Mouse (Mus musculus) C2C12 (cell line): ENCODE measurements around the gene Adrb1. TPM values are rescaled to one million over a fixed set of nuclear protein-coding genes. Genes with fewer than 3 reads are reported as not detected.
"Not testable (repeated sequence)": the region's sequence is repeated elsewhere in the genome, so short reads cannot be mapped to it uniquely, and the experiment has no call there.

Experiments
- H3K27me3 ChIP-seq: one replicate; pipeline ENCODE4 v1.6.1; 2011; ENCODE audit not compliant: control insufficient read depth, insufficient read depth, insufficient read length
- H3K36me3 ChIP-seq: one replicate; pipeline ENCODE4 v1.6.1; 2011; ENCODE audit not compliant: control insufficient read depth, insufficient read depth
- H3K4me3 ChIP-seq: one replicate; pipeline ENCODE4 v1.5.1; 2011; ENCODE audit warnings: mild to moderate bottlenecking, control low read depth; ENCODE audit not compliant: poor library complexity, insufficient read depth, severe bottlenecking
- H3K79me2 ChIP-seq: one replicate; pipeline ENCODE4 v1.6.1; 2011; ENCODE audit not compliant: control insufficient read depth, insufficient read depth
- H3K79me3 ChIP-seq: one replicate; pipeline ENCODE4 v1.6.1; 2011; ENCODE audit warnings: low read depth, control low read depth
- H3ac ChIP-seq: one replicate; pipeline ENCODE3; 2011; ENCODE audit warnings: low read depth; ENCODE audit not compliant: control insufficient read depth, insufficient read length
- CTCF ChIP-seq: IDR thresholded peaks from one replicate; pipeline ENCODE4 v1.5.1; 2011; ENCODE audit not compliant: control insufficient read depth, insufficient read depth, insufficient read length
- MAX ChIP-seq: IDR thresholded peaks from one replicate; pipeline ENCODE4 v1.6.1; 2011; ENCODE audit warnings: mild to moderate bottlenecking, control low read depth
- polyA plus RNA-seq: library from polyadenylated mRNA; unstranded; fragments of >200 nt; fragmentation: generic; extraction: Trizol; gene quantifications from one replicate; pipeline ENCODE4 v1.2.1, GENCODE M21; 2012; ENCODE audit warnings: missing spikeins

Gene Adrb1
- polyA plus RNA-seq, 1 experiment = 0.13 TPM

DNA sequence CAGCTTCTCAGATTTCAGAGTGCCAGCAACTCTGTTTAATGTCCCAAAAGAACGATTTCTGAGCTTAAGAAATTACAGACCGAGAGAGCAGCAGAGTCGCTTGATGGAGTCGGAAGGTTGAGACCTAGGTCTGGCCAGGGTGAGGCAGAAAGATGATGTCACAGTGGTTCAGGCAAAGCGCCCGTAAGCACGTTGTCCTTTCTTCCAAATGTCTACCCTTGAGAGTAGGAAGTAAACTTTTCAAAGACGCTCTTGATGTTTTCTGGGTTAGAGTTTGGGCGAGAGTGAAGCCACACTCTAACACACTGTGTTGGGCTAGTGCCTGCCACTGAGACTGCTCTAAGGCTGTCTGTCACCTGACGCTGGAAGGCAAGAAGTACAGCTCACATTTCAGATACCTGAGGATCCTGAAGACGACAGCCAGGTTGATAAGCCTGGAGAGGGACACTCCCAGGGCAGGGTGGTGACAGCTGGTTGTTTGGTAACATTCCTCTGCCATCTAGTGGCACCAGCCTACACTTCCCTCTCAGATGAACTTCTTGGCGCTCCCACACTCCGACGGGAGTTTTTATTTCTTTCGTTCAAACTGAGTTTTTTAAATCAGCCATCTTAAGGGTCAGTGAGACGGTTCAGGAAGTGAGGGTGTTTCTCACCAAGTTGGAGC, 54.9 kb downstream of the Adrb1 start:
- H3ac ChIP-seq = no peak overlapping the region
- H3K79me2 ChIP-seq = no peaks in the 10 kb centered on the region
- TF ChIP-seq CTCF (peak; percentile 72), MAX (no peak)
- H3K79me3 ChIP-seq = no peaks in the 10 kb centered on the region
- no peak overlapping the region for H3K4me3 ChIP-seq
- H3K36me3 ChIP-seq = no peaks in the 10 kb centered on the region
- no peaks in the 10 kb centered on the region for H3K27me3 ChIP-seq

DNA sequence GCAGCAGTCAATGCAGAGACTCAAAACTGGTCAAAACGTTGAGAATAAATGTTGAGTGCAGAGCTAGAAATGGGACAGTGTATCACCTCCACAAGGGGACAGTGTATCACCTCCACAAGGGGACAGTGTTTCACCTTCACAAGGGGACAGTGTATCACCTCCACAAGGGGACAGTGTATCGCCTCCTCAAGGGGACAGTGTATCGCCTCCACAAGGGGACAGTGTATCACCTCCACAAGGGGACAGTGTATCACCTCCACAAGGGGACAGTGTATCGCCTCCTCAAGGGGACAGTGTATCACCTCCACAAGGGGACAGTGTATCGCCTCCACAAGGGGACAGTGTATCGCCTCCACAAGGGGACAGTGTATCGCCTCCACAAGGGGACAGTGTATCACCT, 56.5 kb downstream of the Adrb1 start:
- not testable (repeated sequence) for H3K36me3 ChIP-seq, H3K4me3 ChIP-seq, H3ac ChIP-seq, H3K79me2 ChIP-seq, H3K79me3 ChIP-seq, H3K27me3 ChIP-seq

Other genes starting within 250 kb of the Adrb1 start
- gene Dclre1a, start 174.0 kb upstream of the Adrb1 start, polyA plus RNA-seq = 4.9 TPM
- gene Nhlrc2, start 173.9 kb upstream of the Adrb1 start, polyA plus RNA-seq = 6.8 TPM
- 2.9 TPM for gene Ccdc186, start 100.0 kb downstream of the Adrb1 start, polyA plus RNA-seq
- gene Tdrd1, start 104.0 kb downstream of the Adrb1 start, polyA plus RNA-seq = not detected
- 0.02 TPM for gene Vwa2, start 152.1 kb downstream of the Adrb1 start, polyA plus RNA-seq